Mouse (Mus musculus): ENCODE data around the gene Hba-x. TPM values are rescaled to one million over a fixed set of nuclear protein-coding genes. Genes with fewer than 3 reads are reported as not detected.

The Hba-x gene
- polyA plus RNA-seq, 2 experiments = 70.0 to 201 TPM

DNA sequence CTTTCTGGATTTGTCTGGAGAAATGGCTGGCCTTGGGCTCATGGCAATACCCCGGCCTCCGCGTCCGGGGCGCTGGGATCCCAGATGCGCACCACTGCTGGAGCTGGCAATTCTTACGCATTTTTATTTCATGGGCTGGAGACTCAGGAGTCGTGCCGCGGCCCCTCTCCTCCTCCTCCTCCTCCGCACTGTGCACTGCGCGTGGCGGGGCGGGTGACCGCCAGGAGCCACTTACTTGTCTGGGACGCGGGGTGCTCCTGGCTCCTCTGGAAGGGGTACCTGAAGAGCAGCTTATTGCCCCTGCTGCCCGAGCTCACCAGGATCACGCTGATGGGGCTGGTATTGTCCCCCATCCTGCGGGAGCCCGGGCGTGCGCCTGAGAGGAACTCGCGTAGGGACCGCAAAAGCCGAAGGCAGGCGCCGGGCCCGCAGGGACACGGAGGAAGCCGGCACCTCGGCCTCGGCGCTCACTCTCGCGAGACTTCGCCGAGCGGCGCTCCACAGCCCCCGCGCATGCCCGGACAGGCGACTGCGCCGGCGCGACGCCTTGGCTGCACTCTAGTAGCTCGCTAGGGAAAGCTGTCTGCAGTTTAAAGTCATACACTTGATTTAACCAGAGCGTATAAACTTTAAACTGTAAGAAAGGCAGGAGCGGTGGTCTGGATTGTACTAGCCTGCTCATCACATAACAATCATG is 8.9 kb upstream of the Hba-x start, which contains the start of gene Nprl3:
Nprl3 (minus strand) TSS at position 520 of the 697 bp plus-strand sequence.
- peak; percentile 95 for DNase-seq (ENCODE audit: low spot score)
- WGBS = under 1% methylated on average over 52 of the region's 54 CpGs
- peaks cover 6% of the 10 kb centered on the region; the same call in 1 of the 2 replicates for H3K36me3 ChIP-seq (ENCODE audit: control insufficient read depth, insufficient read depth, low read length)

DNA sequence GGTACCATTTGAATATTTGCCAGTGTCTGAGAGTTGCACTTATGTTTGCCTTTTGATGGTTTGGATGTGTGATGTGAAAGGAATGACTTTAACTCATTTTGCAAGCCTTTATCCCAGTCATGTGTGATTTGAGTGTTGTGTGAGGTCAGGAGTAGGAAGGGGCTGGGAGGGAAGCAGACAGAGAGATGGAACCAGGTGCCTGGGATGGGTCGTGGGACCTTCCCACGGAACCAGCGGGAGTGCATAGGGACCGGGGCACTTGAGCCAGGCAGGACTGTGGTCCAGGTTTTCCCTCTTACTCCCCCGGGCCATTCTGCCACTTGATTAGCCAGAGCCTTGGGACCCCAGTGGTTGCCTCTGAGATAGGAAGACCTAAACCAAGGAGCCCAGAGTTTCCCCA is 8.2 kb upstream of the Hba-x start:
- H3K36me3 ChIP-seq (ENCODE audit: control insufficient read depth, insufficient read depth, low read length) = no peaks in the 10 kb centered on the region
- H3K4me3 ChIP-seq (replicated peaks; ENCODE audit: low read length) = peak overlapping the region; percentile 80
- peak overlapping the region; percentile 96 for H3K9ac ChIP-seq (ENCODE audit: low read depth, low read length, severe bottlenecking)
- H3K9me3 ChIP-seq (ENCODE audit: control insufficient read depth, low read length) = no peaks in the 10 kb centered on the region
- DNase-seq (ENCODE audit: low spot score) (peak; percentile 25), ATAC-seq (ENCODE audit: low FRiP score, low read depth) (0 out of 2 replicates have a peak, but pooled peaks have one; percentile 1)
- peak overlapping the region; percentile 69 for H3K4me2 ChIP-seq (replicated peaks; ENCODE audit: low read depth, low read length, severe bottlenecking)
- TF ChIP-seq POLR2A (IDR thresholded peaks at IDR 0.05; ENCODE audit: borderline replicate concordance, extremely low read depth, insufficient read depth, insufficient read length) = no peak
- H3K27me3 ChIP-seq (ENCODE audit: control insufficient read depth, insufficient read depth, low read length) = no peaks in the 10 kb centered on the region
- H3K4me1 ChIP-seq (ENCODE audit: control insufficient read depth, insufficient read depth, low read length) = 0 out of 2 replicates have a peak, but pooled peaks cover 4% of the 10 kb centered on the region
- 28% methylated on average over 5 of the region's 5 CpGs for WGBS
- peak overlapping the region; percentile 92 for H3K27ac ChIP-seq (replicated peaks; ENCODE audit: low read depth, low read length)

More for the DNA sequence above, 8.9 kb upstream of the Hba-x start, which contains the start of gene Nprl3:
- H3K4me3 ChIP-seq (replicated peaks; ENCODE audit: low read length) = peak within 1 kb of the TSS; percentile 80
- H3K9me3 ChIP-seq (ENCODE audit: control insufficient read depth, low read length) = no peaks in the 10 kb centered on the region
- H3K27ac ChIP-seq (replicated peaks; ENCODE audit: low read depth, low read length) = peak within 1 kb of the TSS; percentile 92
- H3K4me1 ChIP-seq (ENCODE audit: control insufficient read depth, insufficient read depth, low read length) = 0 out of 2 replicates have a peak, but pooled peaks cover 4% of the 10 kb centered on the region
- H3K9ac ChIP-seq (ENCODE audit: low read depth, low read length, severe bottlenecking) = peak within 1 kb of the TSS; percentile 96
- peak; percentile 99 for ATAC-seq (ENCODE audit: low FRiP score, low read depth)
- no peaks in the 10 kb centered on the region for H3K27me3 ChIP-seq (ENCODE audit: control insufficient read depth, insufficient read depth, low read length)
- TF ChIP-seq POLR2A (IDR thresholded peaks at IDR 0.05; ENCODE audit: borderline replicate concordance, extremely low read depth, insufficient read depth, insufficient read length) = peak; percentile 92
- peak within 1 kb of the TSS; percentile 69 for H3K4me2 ChIP-seq (replicated peaks; ENCODE audit: low read depth, low read length, severe bottlenecking)

DNA sequence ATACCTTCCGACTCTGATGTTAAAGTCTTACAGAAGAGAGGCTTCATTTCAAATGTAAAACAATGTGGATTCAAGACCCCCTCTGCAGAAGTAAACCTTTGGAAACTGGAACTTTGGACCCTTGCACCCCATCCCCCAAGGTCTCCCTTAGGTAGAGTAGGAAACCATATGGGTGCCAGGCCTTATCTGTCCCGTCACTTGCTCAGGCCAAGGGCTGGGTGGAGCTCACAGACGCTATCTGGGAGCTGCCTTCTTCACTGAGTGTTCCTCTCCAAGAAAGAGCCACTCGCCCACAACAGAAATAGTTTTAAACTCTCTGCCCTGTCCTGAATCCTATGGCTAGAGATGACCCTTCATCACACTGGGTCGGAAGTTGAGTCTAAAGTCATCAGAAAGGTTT is 7.2 kb upstream of the Hba-x start:
- H3K36me3 ChIP-seq (ENCODE audit: control insufficient read depth, insufficient read depth, low read length) = no peaks in the 10 kb centered on the region
- H3K27ac ChIP-seq (replicated peaks; ENCODE audit: low read depth, low read length) = no peak overlapping the region
- no peak overlapping the region for H3K4me2 ChIP-seq (replicated peaks; ENCODE audit: low read depth, low read length, severe bottlenecking)
- H3K9me3 ChIP-seq (ENCODE audit: control insufficient read depth, low read length) = no peaks in the 10 kb centered on the region
- no peak for DNase-seq (ENCODE audit: low spot score)
- H3K9ac ChIP-seq (ENCODE audit: low read depth, low read length, severe bottlenecking) = no peak overlapping the region
- TF ChIP-seq POLR2A (IDR thresholded peaks at IDR 0.05; ENCODE audit: borderline replicate concordance, extremely low read depth, insufficient read depth, insufficient read length) = no peak
- no peak overlapping the region for H3K4me3 ChIP-seq (replicated peaks; ENCODE audit: low read length)
- H3K4me1 ChIP-seq (ENCODE audit: control insufficient read depth, insufficient read depth, low read length) = 0 out of 2 replicates have a peak, but pooled peaks cover 4% of the 10 kb centered on the region
- ATAC-seq (ENCODE audit: low FRiP score, low read depth) = no peak
- WGBS = 86% methylated on average over 5 of the region's 5 CpGs
- H3K27me3 ChIP-seq (ENCODE audit: control insufficient read depth, insufficient read depth, low read length) = no peaks in the 10 kb centered on the region

DNA sequence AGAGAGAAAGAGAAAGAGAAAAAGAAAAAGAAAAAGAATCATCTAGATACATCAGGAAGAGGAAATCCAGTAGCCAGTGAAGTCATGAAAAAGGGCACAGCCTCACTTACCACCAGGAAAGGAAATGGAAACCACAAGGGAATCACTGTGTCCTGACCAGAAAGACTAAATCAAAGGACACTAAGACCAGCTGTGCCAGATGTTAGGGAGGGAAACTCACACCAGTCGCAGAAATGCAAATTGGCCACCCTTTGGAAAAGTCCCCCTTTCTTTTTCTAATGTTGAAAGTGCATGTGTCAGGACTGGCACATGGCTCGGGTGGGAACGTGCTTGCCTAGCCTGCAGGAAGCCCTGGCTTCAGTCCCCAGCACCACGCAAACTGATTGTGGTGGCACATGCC is 5.0 kb upstream of the Hba-x start:
- Histone ChIP-seq H3K27ac (replicated peaks; ENCODE audit: low read depth, low read length) (no peak overlapping the region), H3K9me3 (ENCODE audit: control insufficient read depth, low read length) (no peaks in the 10 kb centered on the region), H3K4me2 (replicated peaks; ENCODE audit: low read depth, low read length, severe bottlenecking) (no peak overlapping the region), H3K9ac (ENCODE audit: low read depth, low read length, severe bottlenecking) (no peak overlapping the region), H3K27me3 (ENCODE audit: control insufficient read depth, insufficient read depth, low read length) (no peaks in the 10 kb centered on the region), H3K36me3 (ENCODE audit: control insufficient read depth, insufficient read depth, low read length) (no peaks in the 10 kb centered on the region), H3K4me1 (ENCODE audit: control insufficient read depth, insufficient read depth, low read length) (0 out of 2 replicates have a peak, but pooled peaks cover 4% of the 10 kb centered on the region), H3K4me3 (replicated peaks; ENCODE audit: low read length) (no peak overlapping the region)
- DNase-seq (ENCODE audit: low spot score) = no peak
- ATAC-seq (ENCODE audit: low FRiP score, low read depth) = no peak
- TF ChIP-seq POLR2A (IDR thresholded peaks at IDR 0.05; ENCODE audit: borderline replicate concordance, extremely low read depth, insufficient read depth, insufficient read length) = no peak
- 39% methylated on average over 4 of the region's 4 CpGs for WGBS

DNA sequence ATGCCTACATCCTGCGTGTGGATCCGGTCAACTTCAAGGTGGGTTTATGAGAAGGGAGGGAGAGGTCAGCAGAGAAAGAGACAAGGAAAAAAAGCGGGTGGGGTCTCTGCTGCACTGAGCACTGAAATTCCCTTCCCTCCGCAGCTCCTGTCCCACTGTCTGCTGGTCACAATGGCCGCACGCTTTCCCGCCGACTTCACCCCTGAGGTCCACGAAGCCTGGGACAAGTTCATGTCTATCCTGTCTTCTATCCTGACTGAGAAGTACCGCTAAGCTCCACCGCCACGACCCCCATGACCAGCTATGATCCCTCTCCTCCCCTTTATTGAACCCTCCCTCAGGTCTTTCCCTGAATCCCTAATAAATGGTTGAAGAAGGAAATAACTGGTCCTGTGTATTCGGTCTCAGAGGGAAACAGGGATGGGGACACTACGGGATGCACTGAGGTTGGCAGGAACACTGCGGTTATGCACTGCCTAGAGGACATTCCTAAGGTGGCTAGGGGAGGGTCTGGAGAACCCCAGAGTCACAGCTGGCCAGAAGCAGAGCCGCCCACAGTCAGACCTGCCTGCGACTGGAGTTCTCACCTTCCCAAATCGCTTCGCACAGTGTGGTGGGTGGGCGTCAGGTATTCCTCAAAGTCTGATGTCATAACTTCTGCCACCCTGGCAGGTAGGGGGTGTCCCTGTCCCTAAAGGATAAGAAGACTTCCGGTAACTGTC is 1.7 kb downstream of the Hba-x start:
- ATAC-seq (ENCODE audit: low FRiP score, low read depth) (no peak), DNase-seq (ENCODE audit: low spot score) (no peak)
- 64% methylated on average over 21 of the region's 21 CpGs for WGBS

More for the DNA sequence above, 1.7 kb downstream of the Hba-x start:
- no peak overlapping the region for H3K4me2 ChIP-seq (replicated peaks; ENCODE audit: low read depth, low read length, severe bottlenecking)
- H3K4me3 ChIP-seq (replicated peaks; ENCODE audit: low read length) = no peak overlapping the region
- no peaks in the 10 kb centered on the region; the same call in 1 of the 2 replicates for H3K27me3 ChIP-seq (ENCODE audit: control insufficient read depth, insufficient read depth, low read length)
- no peak for TF ChIP-seq POLR2A (IDR thresholded peaks at IDR 0.05; ENCODE audit: borderline replicate concordance, extremely low read depth, insufficient read depth, insufficient read length)
- H3K9ac ChIP-seq (ENCODE audit: low read depth, low read length, severe bottlenecking) = no peak overlapping the region
- no peak overlapping the region for H3K27ac ChIP-seq (replicated peaks; ENCODE audit: low read depth, low read length)
- H3K4me1 ChIP-seq (ENCODE audit: control insufficient read depth, insufficient read depth, low read length) = no peaks in the 10 kb centered on the region
- H3K36me3 ChIP-seq (ENCODE audit: control insufficient read depth, insufficient read depth, low read length) = no peaks in the 10 kb centered on the region
- no peaks in the 10 kb centered on the region for H3K9me3 ChIP-seq (ENCODE audit: control insufficient read depth, low read length)

Measured in limb, embryonic 14.5 days (tissue).